Mouse (Mus musculus): ENCODE data around the gene Gm28230.

DNA sequence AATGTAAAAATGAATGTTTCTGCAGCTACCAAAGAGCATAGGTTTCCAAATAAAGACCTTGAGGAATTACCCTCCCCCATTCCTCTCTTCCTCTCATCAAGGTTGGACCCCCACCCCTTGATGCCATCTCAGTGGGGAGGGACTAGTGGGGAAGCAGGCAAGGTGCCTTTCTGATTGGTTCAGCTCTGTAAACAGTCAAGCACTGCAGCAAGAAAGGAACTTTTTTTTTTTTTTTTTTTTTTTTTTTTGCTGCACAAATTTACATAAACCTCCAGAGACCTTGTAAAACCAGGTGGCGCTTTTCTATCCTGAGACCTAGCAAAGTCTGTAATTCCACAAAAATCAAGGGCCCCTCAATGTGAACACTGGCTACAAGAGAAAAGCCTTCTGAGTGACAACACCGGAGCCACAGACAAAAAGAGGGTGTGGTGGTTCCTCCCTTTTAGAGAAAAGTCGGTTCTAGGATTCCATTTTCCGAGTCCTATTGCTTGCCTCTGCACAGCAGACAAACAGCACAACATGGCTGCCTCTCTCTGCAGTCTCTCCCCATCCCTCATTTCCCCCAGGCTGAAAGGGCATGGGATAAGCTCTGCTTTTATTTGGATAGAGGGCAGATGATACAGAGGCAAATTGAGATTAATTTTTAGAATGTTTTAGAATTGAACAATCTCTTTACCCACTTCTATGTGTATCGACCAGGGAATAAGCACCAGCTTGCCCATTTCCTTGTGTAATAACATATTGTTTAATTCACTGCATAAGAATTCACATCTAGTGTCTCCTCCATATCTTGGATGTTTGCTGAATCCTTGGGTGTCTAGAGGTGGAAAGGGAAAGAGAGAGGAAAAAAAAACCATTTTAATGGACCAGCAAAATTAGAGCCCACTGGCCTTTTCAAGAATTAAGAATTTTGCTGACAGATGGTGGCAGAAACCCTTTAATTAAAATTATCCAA is 16.8 kb upstream of the Gm28230 start:
- no peak for TF ChIP-seq CTCF (conservative IDR thresholded peaks at IDR 0.05; ENCODE audit: low read length)
- TF ChIP-seq NANOG (IDR thresholded peaks at IDR 0.05; ENCODE audit: borderline replicate concordance, low read length), result no peak

Measured in E14TG2a.4 (cell line).